ENCODE assay signal across 25 mouse cellular contexts in the genomic region with DNA sequence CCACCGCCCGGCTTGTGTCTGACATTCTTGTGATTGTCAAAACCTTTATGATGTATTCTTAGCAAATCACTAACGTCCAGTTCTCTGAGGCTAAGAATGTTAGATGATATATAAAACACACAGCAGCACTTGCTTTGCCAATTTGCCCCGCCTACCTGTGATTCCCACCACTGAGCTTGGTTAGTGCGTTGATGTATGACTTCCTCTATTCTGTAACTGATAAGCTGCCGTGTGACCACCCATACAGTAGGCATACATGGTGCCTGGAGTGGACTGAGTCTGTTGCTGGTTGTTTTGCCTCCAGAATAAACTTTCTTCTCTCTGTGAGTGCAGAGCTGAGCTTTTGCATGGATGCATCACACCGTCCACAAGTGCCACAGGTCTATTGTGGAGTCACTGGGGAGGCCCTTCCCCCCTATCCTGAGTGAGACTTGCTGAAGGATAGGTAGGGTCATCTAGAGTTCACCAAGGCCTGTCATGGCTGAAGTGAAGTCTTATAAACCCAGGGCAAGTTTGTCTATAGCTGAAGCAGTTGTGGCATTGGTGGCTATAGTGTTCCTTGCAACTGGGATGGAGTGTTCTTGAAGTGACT. TPM values are rescaled to one million over a fixed set of nuclear protein-coding genes. Genes with fewer than 3 reads are reported as not detected.
DNase-seq lines count a peak whose midpoint lies in the region; ATAC-seq and TF ChIP-seq lines count a peak whose summit lies in the region.
"Had no signal": no experiment of that assay in that cellular context is flagged by ENCODE, and none has a peak within 500 bp of the region (broad histone marks: within the 10 kb centered on the region; RNA-seq: fewer than 3 reads in every experiment).

No protein-coding gene starts in this region.

- no peak overlapping the region for H3K4me3 ChIP-seq in heart, embryonic 11.5 days (ENCODE audit: low read depth, low read length)
- H3K4me3 ChIP-seq in liver, embryonic 16.5 days (ENCODE audit: low read depth, low read length) = no peak overlapping the region
- H3K4me3 ChIP-seq in left cerebral cortex, adult 2 months = no peak overlapping the region
- H3K4me3 ChIP-seq: embryonic facial prominence, embryonic 13.5 days; forebrain, embryonic 13.5 days; gastrocnemius, adult 2 months; layer of hippocampus, adult 2 months; midbrain, embryonic 12.5 days; neural tube, embryonic 15.5 days had no signal

- H3K9me3 ChIP-seq in heart, embryonic 11.5 days (replicated peaks; ENCODE audit: control insufficient read depth, low read length) = no peaks in the 10 kb centered on the region
- H3K9me3 ChIP-seq in liver, embryonic 16.5 days (replicated peaks; ENCODE audit: control insufficient read depth, low read length) = no peaks in the 10 kb centered on the region
- H3K9me3 ChIP-seq: embryonic facial prominence, embryonic 13.5 days; forebrain, embryonic 13.5 days; midbrain, embryonic 12.5 days; neural tube, embryonic 15.5 days had no signal

- H3K27ac ChIP-seq in heart, embryonic 11.5 days (ENCODE audit: low read depth, low read length) = no peak overlapping the region
- no peak overlapping the region for H3K27ac ChIP-seq in liver, embryonic 16.5 days (ENCODE audit: low read length)
- H3K27ac ChIP-seq in left cerebral cortex, adult 2 months = no peak overlapping the region
- H3K27ac ChIP-seq: embryonic facial prominence, embryonic 13.5 days; forebrain, embryonic 13.5 days; gastrocnemius, adult 2 months; hindbrain, embryonic 14.5 days; layer of hippocampus, adult 2 months; liver, embryonic 14.5 days; macrophage; midbrain, embryonic 12.5 days; neural tube, embryonic 15.5 days had no signal

- no peaks in the 10 kb centered on the region for H3K36me3 ChIP-seq in heart, embryonic 11.5 days (ENCODE audit: control insufficient read depth, insufficient read depth, low read length)
- peaks cover 13% of the 10 kb centered on the region for H3K36me3 ChIP-seq in liver, embryonic 16.5 days (ENCODE audit: control insufficient read depth, insufficient read depth)
- H3K36me3 ChIP-seq: neural tube, embryonic 15.5 days had no signal

- H3K27me3 ChIP-seq in heart, embryonic 11.5 days (ENCODE audit: control insufficient read depth, insufficient read depth, low read length) = no peaks in the 10 kb centered on the region
- no peaks in the 10 kb centered on the region for H3K27me3 ChIP-seq in liver, embryonic 16.5 days (ENCODE audit: control insufficient read depth, insufficient read depth, low read depth, low read length)
- H3K27me3 ChIP-seq: embryonic facial prominence, embryonic 13.5 days; forebrain, embryonic 13.5 days; midbrain, embryonic 12.5 days; neural tube, embryonic 15.5 days had no signal

- H3K9ac ChIP-seq in heart, embryonic 11.5 days (ENCODE audit: low read depth, low read length) = no peak overlapping the region
- H3K9ac ChIP-seq in liver, embryonic 16.5 days (ENCODE audit: low read depth, low read length) = no peak overlapping the region
- H3K9ac ChIP-seq: embryonic facial prominence, embryonic 13.5 days; forebrain, embryonic 13.5 days; hindbrain, embryonic 14.5 days; liver, embryonic 14.5 days; midbrain, embryonic 12.5 days; neural tube, embryonic 15.5 days had no signal

- WGBS in heart, embryonic 11.5 days (ENCODE audit: insufficient replicate concordance) = 57% methylated on average over 7 of the region's 7 CpGs
- WGBS in liver, embryonic 16.5 days (ENCODE audit: insufficient replicate concordance) = 50% methylated on average over 7 of the region's 7 CpGs

- no peak for TF ChIP-seq CTCF in left cerebral cortex, adult 2 months (IDR thresholded peaks at IDR 0.05)

- peaks cover 12% of the 10 kb centered on the region for H3K4me1 ChIP-seq in heart, embryonic 11.5 days (ENCODE audit: control insufficient read depth, insufficient read depth, low read length)
- H3K4me1 ChIP-seq in liver, embryonic 16.5 days (ENCODE audit: control insufficient read depth, low read depth, low read length) = peaks cover 17% of the 10 kb centered on the region
- H3K4me1 ChIP-seq: embryonic facial prominence, embryonic 13.5 days; neural tube, embryonic 15.5 days had no signal

- intact Hi-C loops in left cerebral cortex, adult 2 months (cut with DNase I) = no loop called here

- peak; percentile 54 for DNase-seq in heart, adult 11 months
- DNase-seq in 416B (ENCODE audit: low read depth) (peak; percentile 52), MEL-GATA-1-ER (ENCODE audit: extremely low read depth, low read depth) (peak; percentile 64)
- no peak for DNase-seq in adrenal gland, postnatal 36 days
- no peak for DNase-seq in left cerebral cortex, adult 2 months (ENCODE audit: extremely low spot score in 1 of 2, low spot score in 2 of 2)
- no peak for DNase-seq in gastrocnemius, postnatal 4 days (ENCODE audit: low spot score in 2 of 2)
- DNase-seq: cerebellum, adult 11 months; cerebellum, adult 9-11 months; gastrocnemius, adult 2 months; heart, postnatal 36 days; kidney, adult 9 months; kidney, postnatal 14 days; thymus, postnatal 36 days had no signal

- no peak for ATAC-seq in heart, embryonic 11.5 days (replicated peaks; ENCODE audit: insufficient number of reproducible peaks, low FRiP score, low TSS enrichment)
- ATAC-seq in liver, embryonic 16.5 days (ENCODE audit: low read depth) = 0 out of 2 replicates have a peak, but pooled peaks have one; percentile 30
- ATAC-seq: forebrain, embryonic 13.5 days; inflammation-experienced regulatory T-cells, adult 6 months; lung, postnatal 0 days had no signal

- H3K4me2 ChIP-seq in heart, embryonic 11.5 days = no peak overlapping the region
- H3K4me2 ChIP-seq in liver, embryonic 16.5 days (ENCODE audit: low read depth, low read length) = no peak overlapping the region
- H3K4me2 ChIP-seq: embryonic facial prominence, embryonic 13.5 days; forebrain, embryonic 13.5 days; hindbrain, embryonic 14.5 days; midbrain, embryonic 12.5 days; neural tube, embryonic 15.5 days had no signal

RNA-seq across cellular contexts. Expression of gene Hspbap1, which starts 14.1 kb away (rescaled TPM):
- 12.7 and 13.3 TPM in 2 replicates for polyA plus RNA-seq in heart, embryonic 11.5 days (2014; fragmentation: Nextera tagmentation; extraction: Ambion mirVana)
- 16.1 and 17.2 TPM in 2 replicates for polyA plus RNA-seq in liver, embryonic 16.5 days (2015; fragmentation: Nextera tagmentation; extraction: Ambion mirVana)
- 1 to 10 TPM; 5.7 to 7.0 TPM for total RNA-seq in adrenal gland, postnatal 36 days (2021)
- 1 to 10 TPM; 6.7 to 7.6 TPM for total RNA-seq in left cerebral cortex, adult 2 months (2021)
- total RNA-seq in gastrocnemius, postnatal 4 days (2021) = 1 to 10 TPM; 3.6 to 3.9 TPM

RNA-seq across cellular contexts. Expression of gene Dirc2, which starts 15.1 kb away (rescaled TPM):
- polyA plus RNA-seq in heart, embryonic 11.5 days (2014; fragmentation: Nextera tagmentation; extraction: Ambion mirVana) = 11.3 and 12.0 TPM in 2 replicates
- polyA plus RNA-seq in liver, embryonic 16.5 days (2015; fragmentation: Nextera tagmentation; extraction: Ambion mirVana) = 4.4 and 4.6 TPM in 2 replicates
- total RNA-seq in adrenal gland, postnatal 36 days (2021) = 10 to 100 TPM; 36.1 to 42.2 TPM
- total RNA-seq in left cerebral cortex, adult 2 months (2021) = 10 to 100 TPM; 61.3 to 67.1 TPM
- 10 to 100 TPM; 28.2 to 30.8 TPM for total RNA-seq in gastrocnemius, postnatal 4 days (2021)

Comparison
In these comparisons a context has a peak if more than half of its experiments do, and no peak if none do; other contexts are left out.
1. DNase-seq: peak in heart, adult 11 months (single experiment), 416B (single experiment) and MEL-GATA-1-ER (single experiment); none in adrenal gland, postnatal 36 days (0 of 2), left cerebral cortex, adult 2 months (0 of 2) and gastrocnemius, postnatal 4 days (0 of 2).